Mouse (Mus musculus): Measurements from ENCODE around the gene Fam43a.

Fam43a gene

DNA sequence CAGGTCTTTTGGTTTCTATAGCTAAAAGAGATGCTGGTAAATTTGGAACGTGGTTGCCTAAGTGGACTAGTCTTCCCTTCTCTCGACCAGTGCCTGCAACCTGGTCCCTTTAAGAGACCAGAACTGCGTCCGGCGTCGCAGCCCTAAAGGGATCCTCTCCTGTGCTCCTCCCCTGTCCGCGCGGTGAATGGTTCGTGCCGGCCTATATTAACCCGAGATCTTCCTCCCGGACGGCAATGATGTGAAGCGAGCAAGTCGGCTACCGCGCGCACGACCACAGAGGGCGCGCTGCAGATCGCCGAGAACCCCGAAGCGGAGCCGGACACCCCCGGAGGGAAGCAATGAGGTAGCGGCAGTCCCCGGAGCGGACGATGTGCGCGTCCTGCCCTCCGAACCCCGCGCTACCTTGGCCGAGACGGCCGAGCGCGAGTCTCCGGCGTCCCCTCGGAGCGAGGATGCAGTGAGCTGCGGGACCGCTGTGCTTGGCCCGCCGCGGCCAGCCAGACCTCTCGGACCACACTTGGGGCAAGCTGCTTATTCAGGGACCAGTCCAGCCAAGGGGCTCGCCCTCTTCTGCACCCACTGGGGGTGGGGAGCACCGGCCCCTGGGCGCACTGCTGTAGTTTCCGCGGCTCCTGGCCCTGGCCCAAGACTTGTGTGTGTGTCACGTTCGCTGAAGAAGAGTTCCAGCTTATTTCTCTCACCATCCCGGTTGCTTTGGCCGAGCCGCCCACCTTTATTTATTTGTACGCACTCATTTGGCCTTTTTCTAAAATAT, at the start of gene Fam43a:
Gene Fam43a, plus strand, starts transcription at position 233 of the 778 bp plus-strand sequence.
- peak; percentile 95 for DNase-seq

DNA sequence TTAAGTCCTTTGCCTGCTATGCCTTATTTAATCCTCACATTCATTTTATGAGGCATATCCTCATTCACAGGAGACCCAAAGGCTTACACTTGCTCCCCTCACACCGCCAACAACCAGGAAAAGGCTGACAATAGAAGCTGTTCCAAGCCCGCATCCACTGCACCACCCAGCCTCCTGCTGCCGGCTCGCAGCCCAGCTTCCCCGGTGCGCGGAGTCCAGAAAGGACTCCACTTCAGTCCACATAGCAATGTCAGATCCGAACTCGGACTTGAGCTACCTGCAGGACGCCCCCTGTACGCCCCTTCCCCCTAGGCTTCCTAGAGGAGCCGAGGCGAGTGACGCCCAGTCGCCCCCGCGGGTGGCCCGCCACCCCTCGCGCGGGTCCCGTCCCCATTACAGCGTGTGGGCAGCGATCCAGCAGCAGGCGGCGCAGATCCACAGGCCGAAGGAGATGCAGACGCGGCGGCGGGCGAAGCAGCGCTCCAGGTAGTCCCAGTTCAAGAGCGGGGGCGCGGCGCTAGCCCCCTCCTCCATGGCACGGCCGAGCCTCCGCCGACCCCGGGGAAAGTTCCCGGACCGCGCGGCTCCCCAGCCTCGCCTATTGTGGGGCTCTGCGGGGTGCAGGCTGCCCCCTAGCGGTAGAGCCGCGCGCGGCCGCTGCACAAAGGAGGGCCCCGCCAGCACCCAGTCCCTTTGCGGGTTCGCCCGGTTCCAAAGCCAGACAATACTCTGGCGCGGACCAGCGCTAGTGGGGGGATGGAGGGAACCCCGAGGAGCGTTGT, 49.4 kb upstream of the Fam43a start:
- peak; percentile 79 for DNase-seq

DNA sequence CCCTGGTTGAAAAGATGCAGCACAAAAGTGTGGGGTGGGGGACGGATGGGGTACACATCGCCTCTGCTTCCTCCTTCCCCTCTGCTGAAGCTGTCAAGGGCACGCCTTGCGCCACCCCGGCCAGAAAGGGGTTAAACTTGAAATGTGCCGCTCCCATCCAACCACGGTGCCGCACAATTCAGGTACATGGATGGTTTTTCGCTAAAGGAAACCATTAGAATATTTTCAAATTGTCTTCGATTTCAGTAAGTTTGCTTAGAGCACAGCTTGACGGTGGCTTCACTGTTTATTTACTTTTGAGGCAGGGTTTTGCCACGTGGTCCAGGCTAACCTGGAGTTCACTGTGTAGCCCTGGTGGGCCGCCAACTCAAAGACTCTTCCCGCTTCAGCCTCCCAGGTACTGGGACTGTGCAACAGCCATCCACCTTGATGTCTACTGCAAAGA, 48.8 kb upstream of the Fam43a start, which contains the start of gene Tmem44:
Gene Tmem44, minus strand, starts transcription at position 95 of the 445 bp plus-strand sequence.
- no peak for DNase-seq

DNA sequence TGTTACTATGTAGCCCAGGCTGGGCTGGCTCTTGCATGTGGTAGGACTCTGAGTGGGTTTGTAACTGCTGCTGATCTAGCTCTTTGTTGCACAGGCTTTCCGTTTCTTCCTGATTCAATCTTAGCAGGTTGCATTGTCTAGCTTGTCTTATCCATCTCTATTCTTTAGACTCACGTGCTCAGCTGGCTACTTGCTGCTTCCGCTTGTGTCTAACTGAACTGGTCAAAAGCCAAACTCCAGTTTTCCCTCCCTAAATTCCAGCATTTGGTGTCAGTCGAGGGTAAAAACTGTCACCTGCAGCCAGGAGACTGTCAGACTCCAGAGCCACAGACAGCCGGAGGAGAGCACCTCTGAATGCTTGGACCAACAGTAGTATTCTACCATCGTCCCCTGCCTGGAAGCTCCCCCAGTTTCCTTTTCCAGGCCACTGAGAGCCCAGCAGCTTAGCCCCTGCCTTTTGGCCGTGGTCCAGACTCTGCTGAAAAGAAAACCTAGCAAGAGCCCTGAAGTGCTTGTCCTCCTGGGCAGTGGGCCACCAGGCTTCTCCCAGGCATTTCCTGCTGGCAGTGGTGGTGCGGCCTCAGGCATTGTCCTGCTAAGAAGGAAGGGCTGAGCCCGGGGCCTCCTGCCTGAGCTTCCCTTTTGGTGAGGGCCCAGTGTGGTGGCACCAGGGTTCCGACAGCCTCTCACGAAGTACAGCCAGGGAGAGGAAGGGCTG, 46.7 kb upstream of the Fam43a start:
- DNase-seq, result peak; percentile 84

DNA sequence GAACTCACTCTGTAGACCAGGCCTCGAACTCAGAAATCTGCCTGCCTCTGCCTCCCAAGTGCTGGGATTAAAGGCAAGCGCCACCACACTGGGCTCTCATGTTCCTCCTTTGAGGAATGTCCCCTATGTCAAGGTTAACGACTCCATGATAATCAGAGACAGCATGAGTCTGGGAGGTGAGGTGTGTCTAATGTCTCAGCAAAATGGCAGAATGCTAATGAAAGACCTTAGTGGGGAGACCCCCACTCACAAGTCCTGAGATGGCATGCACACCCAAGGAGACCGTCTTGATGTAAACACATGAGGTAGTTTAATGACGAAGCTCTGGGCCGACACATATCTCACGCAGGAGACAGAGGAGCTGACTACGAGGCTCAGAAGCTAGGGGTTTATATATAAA, 45.4 kb upstream of the Fam43a start:
- no peak for DNase-seq

DNA sequence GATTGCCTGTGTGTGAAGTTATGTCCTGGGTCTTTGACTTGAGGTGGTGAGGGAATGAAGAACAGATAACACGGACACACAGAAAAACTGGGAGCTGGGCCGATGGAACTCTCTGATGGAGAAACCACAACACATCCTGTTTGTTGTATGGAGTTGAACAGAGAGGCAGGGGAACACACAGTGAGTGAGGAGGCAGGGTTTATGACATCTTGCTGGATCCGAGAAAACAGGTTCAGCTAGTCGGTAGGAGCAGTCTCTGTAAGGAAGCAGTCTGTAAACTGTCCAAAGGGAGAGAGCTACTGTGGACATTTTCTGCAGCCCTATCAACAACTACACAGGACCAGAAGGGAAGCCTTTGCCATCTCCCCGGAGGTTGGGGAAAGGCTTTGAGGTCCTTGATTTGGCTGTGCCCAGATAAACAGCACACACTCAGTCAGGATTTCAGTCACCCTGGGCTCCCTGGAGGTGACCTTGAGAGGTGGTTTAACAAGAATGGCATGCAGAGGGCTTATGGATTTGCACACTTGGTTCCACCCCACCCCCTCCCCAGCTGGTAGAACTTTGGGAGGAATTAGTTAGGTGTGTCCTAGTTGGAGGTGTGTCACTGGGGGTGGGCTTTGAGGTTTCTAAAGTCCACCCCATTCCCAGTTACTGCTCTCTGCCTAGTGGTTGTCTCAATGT, 40.1 kb upstream of the Fam43a start:
- DNase-seq, result no peak

DNA sequence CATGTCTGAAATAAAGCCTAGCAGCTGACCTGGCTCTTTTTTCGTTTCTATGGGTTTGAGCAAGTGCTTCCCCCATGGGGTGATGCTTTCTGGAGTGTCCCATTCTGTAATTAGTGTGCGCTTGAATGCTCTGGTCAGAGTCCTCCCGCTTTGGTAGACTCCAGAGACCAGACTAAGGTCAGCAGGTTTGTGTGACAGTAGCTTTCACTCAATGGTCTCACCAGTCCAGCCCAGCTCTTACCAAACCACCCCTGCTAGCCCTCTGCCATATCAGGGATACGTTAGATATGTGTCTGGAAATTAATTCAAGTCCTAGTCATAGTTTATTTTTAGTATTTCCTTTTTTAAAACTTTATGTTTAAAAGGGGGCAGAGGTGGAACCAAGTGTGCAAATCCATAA, 38.9 kb upstream of the Fam43a start:
- no peak for DNase-seq

DNA sequence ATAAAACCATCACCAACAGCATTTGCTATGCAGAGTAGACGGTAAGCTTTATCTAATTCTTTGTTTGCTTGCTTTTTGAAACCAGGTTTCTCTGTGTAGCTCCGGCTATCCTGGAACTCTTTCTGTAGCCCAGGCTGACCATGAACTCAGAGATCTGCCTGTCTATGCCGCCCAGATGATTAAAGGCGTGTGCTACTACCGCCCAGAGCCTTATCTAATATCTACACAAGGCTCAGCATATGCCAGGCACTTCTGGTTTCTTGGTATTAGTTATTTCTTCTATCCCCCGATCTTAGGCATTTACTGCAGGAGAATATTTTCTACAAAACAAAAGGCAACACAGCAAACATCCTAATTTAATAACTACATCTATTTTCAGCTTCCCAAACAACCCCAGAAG, 33.9 kb upstream of the Fam43a start:
- DNase-seq, result no peak

DNA sequence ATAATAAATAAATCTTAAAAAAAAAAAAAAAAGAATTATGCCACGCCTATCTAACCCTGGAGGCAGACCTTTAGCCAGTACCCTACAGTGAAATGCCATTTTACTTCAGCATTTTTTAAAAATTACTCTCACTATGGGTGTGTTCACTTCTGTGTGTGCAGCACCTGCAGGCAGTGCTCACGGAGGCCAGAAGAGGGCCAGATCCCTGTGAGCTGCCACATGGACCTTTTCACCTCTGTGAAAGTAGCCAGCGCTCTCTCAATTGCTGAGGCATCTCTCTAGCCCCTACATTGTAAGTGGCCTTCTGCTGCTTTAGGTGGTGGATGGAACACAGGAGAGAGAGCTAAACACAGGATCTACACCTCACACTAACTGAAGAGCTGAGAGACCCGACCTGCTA, 29.4 kb upstream of the Fam43a start:
- no peak for DNase-seq

DNA sequence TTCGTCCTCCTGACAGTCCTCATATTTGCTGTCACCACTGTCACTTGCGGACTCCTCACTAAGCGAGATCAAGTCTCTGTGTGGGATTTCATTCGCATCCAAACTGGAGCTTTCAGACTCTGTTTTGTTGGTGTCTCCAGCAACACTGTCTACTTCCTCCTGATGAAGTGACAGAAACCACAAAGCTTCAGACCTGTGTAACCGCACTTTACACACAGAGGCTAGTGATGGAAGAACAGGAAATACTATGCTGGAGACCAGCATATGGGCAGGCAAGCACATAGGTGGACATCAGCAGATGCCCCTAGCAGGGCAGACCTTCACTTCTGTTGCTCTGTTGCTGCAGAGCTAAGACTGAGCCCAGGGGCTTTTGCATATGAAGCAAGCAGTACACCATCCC, 28.1 kb upstream of the Fam43a start:
- DNase-seq, result no peak

DNA sequence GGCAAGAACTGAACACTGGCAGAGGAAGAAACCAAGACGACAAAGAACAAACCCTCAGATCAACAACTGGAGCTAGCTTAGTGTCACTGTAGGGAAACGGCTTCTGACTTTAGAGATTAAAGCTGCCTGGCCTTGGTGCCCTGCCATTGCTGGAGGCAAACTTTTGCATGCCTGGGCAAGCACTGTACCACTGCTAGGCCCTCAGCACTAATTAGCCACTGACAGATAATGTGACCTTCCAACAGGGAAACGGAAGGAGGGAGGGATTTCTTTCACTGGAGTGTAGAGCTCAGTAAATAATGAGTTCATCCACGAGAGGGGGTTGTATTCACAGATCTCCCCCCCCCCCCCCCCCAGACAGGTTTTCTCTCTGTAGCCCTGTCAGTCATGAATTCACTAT, 27.3 kb upstream of the Fam43a start:
- no peak for DNase-seq

DNA sequence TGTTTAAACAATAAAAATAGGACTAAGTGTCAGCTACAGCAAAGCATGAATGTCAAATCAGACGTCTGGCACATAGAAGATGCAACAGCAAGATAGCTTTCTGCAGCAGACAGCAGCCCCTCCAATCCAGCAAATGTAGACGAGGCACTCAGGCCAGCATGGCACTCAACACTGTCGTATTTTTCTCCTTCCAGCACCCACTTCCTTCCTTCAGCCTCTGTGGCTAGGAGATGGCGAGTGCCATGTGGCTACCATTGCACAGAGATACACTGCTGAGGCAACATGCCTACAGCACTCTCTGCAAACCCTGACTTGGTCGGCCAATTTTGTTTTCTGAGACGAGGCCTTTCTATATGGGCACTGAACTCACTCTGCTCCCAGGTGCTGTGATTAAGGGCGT, 23.7 kb upstream of the Fam43a start:
- DNase-seq, result no peak

DNA sequence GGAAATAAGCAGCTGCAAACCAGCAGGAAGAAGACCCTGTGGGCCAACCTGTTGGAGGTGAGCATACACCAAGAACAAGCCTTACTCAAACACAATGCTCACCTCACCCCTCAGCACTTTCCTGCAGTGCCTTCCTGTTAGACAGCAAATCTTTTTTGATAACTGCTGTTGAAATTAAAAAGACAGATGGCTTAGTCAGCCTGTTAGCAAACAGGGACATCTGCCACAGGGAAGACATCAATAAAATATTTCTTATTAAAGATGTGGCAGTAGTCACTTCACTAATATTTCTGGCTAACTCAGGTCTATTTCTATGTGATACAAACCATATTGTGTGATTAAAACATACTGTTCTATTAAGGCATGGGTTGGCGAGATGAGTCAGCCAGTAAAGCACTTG, 23.1 kb upstream of the Fam43a start:
- DNase-seq, result no peak

DNA sequence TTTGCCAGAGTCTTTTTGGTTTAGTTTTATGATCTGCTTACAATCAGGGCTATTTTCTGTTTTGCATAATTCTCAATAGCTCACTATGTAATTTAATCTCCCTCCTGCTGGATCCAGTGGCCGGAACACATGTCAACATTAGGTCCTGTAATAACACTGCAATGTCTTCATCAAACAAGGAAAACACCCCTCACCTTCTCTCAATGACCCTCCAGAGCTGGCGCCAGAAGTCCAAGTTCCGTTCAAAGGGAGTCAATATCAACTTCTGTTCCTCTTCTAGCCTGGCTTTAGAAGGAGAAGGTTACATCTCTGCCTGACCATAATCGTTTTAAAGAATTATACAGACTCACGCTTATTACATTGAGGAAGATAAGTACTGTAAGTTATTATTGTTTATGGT, 18.8 kb upstream of the Fam43a start:
- no peak for DNase-seq

DNA sequence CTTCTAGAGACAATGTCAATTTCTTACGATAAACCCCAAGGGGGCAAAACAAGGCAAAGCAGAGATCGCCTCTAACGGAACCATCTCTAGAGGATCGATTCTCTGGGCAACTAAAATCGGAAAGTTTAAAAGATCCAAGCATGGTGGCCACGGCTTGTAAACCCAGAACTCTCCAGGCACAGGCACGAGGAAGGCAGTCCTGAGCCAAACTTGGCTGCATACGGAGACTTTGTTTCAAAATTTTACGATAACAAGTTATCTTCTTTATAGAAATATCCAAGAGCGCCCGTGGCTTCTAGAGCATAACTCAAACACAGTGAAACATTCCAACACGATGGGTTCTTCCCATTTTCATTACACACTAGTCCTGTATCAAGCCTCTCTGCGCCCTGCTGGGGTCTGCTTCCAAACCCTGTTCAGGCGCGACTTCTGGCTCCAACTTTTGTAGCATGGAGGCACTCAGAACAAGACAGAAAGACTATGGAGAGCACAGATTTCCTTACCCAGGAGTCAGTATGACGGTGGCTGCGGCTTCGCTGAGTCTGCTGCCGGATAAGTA, 12.5 kb upstream of the Fam43a start:
- no peak for DNase-seq

DNA sequence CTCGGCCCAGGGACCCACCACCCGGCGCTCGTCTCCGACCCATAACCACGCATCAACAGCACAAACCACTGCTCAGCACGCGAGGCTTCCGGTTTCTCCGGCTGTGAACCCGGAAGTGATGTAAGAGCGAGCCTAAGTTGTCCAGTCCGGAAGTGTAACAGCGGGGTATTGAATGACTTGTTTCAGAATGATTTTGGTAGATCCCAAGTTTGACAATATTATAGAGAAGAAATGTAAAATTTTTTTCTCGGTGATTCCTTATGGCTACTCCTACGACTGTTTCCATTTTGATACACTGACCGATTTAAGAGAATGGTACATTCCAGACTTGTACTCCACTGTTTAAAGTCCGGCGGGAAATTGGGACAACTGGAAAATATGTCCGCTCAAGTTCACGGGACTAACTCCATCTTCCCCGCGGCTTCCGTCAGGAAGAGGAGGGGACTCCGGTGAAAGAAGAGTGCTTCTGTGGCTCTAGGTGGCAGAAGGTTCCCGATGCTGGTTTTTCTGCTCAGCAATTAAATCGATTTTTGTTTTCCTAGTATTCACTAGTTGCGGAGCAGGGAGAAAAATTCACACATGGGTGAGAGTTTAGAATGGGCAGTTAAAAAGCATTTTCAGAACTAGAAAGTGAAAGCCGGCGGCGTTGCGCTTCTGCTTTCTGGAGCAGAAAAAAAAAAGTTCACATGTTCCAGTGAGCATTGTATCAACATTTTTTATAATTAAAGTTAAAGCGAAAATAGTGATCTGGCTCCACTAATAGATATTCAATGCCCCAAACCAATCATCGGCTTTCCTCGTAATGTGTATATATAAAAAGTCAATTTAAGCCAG, 11.8 kb upstream of the Fam43a start, which contains the start of gene Lsg1:
Gene Lsg1, minus strand, starts transcription at position 99 of the 834 bp plus-strand sequence.
- peak; percentile 93 for DNase-seq

DNA sequence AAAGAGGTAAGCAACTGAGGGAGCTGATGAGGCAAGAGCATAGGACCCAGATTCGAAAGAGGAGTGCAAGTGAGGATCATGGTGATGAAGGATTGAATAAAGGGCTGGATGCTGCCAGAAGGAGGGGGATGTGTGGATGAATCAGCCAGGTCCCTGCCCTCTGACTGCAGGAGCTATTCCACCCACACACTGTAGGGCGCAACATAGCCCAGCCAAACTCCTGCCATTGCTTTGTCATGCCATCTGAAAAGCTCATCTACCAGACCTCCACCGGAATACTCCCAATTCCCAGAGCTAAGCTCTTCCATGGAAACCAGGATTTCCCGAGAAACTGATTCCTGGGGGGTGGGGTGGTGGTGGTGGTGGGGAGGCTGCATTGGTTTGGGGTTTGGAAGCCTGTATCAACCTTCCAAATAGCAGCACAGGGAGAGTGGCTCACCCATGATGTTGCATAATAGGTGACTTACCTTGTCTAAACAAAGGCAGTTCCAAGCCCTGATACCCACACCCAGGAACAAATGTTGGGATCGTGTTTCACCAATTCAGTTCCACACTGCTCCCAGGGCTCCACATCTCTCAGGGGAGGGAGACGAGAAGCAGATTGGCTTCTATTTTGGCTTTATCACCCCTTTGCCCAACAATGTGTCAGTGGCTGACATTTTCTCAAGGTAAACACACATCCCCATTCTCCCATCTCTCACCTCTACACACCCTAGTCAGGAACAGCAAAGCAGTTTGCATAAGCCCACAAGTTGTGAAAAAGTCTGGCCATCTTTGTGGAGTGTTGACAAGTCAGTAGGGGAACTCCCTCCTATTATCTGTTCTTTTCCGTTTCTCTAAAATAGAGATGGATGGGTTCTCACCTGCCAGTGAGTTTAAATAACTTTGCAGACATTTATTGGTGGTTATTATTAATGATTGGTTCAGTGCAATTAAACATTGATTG, 9.0 kb upstream of the Fam43a start:
- DNase-seq, result no peak

DNA sequence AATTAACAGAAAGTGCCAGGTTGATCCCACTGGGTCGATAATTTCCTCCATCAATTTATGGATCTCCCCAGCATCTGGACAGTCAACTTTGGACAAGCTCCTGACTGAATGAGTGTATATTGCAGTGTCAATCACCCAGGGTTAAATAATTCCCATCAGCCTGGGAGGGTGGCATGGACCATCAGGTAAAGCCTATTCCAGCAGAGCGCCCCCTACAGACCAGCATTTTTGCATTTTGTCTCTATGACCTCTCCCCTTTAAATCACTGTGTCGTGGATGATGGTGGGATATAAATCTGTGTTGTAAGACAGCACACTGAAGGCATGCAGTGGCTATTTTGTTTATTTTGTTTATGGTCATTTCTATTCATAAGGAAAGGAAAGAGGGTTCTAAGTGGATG, 7.5 kb upstream of the Fam43a start:
- no peak for DNase-seq

DNA sequence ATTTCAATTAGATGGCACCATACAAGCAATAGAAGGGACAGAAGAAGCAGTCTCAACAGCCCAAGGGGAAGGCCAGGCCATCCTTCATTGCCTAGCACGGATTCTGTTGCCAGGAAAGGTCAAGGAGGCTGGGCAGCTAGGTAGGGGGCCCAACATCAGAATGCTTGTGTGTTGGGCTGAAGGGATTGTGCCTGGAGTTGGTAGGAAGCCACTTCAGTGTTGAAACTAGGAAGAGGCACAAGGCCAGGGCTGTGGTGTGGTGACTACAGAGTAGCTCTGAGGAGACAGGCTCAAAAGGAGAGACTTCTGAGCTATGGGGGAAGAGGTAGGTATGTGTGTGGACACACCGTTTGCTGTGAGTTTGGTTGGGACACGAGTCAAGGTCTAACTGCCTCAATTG, 4.2 kb upstream of the Fam43a start:
- no peak for DNase-seq

DNA sequence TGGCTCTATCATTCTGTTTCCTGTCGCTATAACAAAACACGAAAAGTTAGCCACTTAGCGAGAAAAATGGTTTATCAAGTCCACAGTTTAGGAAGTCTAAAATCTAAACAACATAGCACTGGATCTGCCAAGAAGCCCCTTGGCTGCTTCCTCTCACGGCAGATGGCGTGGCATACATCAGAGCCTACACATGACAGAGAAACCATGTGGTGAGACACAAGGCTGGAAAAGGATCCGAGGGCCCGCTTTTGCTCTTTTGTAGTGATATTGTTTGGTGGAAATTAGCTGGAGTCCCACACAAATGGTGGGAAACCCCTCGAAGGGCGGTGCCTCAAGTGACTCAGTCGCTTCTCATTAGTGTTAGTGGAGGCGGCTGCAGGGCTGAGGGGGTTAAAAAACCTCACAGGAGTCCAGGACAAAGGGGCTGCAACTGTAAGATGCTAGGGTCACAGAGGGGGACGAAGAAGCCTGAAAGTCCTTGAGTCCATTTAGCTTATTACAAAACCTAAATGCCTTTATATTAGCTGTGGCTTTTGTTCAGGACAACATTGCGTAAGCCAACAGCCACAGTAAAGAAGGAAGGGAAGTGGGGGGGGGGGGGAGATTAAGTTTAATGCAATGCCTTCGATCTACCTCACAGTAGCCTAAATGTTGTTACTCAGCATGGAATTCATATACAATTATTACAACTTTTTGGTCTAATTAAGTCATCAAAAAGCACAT, 3.5 kb upstream of the Fam43a start:
- no peak for DNase-seq

All from kidney, adult 9 months (tissue).